ENCODE assay signal across 23 mouse cellular contexts in genomic region chr11:60902486-60902885, GRCm38 (mm10). TPM values are rescaled to one million over a fixed set of nuclear protein-coding genes. Genes with fewer than 3 reads are reported as not detected.
DNase-seq lines count a peak whose midpoint lies in the region; ATAC-seq and TF ChIP-seq lines count a peak whose summit lies in the region.
"Had no signal": no experiment of that assay in that cellular context is flagged by ENCODE, and none has a peak within 500 bp of the region (broad histone marks: within the 10 kb centered on the region; RNA-seq: fewer than 3 reads in every experiment).

No protein-coding gene starts in this region.

- H3K4me2 ChIP-seq in kidney, embryonic 14.5 days (replicated peaks; ENCODE audit: low read depth, low read length) = no peak overlapping the region
- H3K4me2 ChIP-seq in kidney, postnatal 0 days (ENCODE audit: low read length) = no peak overlapping the region
- H3K4me2 ChIP-seq in liver, postnatal 0 days (ENCODE audit: low read depth, low read length) = no peak overlapping the region
- H3K4me2 ChIP-seq: embryonic facial prominence, embryonic 12.5 days; hindbrain, embryonic 15.5 days; limb, embryonic 12.5 days; neural tube, embryonic 15.5 days had no signal

- no peak overlapping the region for H3K9ac ChIP-seq in kidney, embryonic 14.5 days (ENCODE audit: low read depth, low read length)
- no peak overlapping the region for H3K9ac ChIP-seq in kidney, postnatal 0 days (ENCODE audit: low read depth, low read length)
- no peak overlapping the region for H3K9ac ChIP-seq in liver, postnatal 0 days (replicated peaks)
- H3K9ac ChIP-seq: embryonic facial prominence, embryonic 12.5 days; hindbrain, embryonic 15.5 days; limb, embryonic 12.5 days; neural tube, embryonic 15.5 days had no signal

- 0 out of 2 replicates have a peak, but pooled peaks cover 4% of the 10 kb centered on the region for H3K4me1 ChIP-seq in kidney, embryonic 14.5 days (ENCODE audit: control insufficient read depth, insufficient read depth, low read length)
- no peaks in the 10 kb centered on the region for H3K4me1 ChIP-seq in kidney, postnatal 0 days (replicated peaks; ENCODE audit: insufficient read depth, low read length)
- H3K4me1 ChIP-seq in liver, postnatal 0 days (ENCODE audit: insufficient read depth) = no peaks in the 10 kb centered on the region
- H3K4me1 ChIP-seq: hindbrain, embryonic 15.5 days; neural tube, embryonic 15.5 days had no signal

- no peak overlapping the region for H3K27ac ChIP-seq in kidney, embryonic 14.5 days (ENCODE audit: low read depth, low read length)
- peak overlapping the region; percentile 36; the same call in 1 of the 2 replicates for H3K27ac ChIP-seq in kidney, postnatal 0 days
- no peak overlapping the region for H3K27ac ChIP-seq in liver, postnatal 0 days (ENCODE audit: low read depth)
- H3K27ac ChIP-seq: embryonic facial prominence, embryonic 12.5 days; hindbrain, embryonic 15.5 days; limb, embryonic 12.5 days; neural tube, embryonic 15.5 days had no signal

- H3K27me3 ChIP-seq in kidney, embryonic 14.5 days (ENCODE audit: control insufficient read depth, insufficient read depth, low read length) = no peaks in the 10 kb centered on the region
- no peaks in the 10 kb centered on the region for H3K27me3 ChIP-seq in kidney, postnatal 0 days (ENCODE audit: insufficient read depth, low read length)
- H3K27me3 ChIP-seq in liver, postnatal 0 days (ENCODE audit: insufficient read depth, low read length) = no peaks in the 10 kb centered on the region
- H3K27me3 ChIP-seq: embryonic facial prominence, embryonic 12.5 days; hindbrain, embryonic 15.5 days; neural tube, embryonic 15.5 days had no signal

- TF ChIP-seq EP300 in liver, postnatal 0 days (IDR thresholded peaks at IDR 0.05; ENCODE audit: low read depth) = no peak

- no peak for ATAC-seq in kidney, embryonic 14.5 days (ENCODE audit: low FRiP score, low TSS enrichment)
- ATAC-seq in erythroblast, adult 5-6 weeks (replicated peaks; ENCODE audit: low FRiP score, poor library complexity, severe bottlenecking) = 0 out of 2 replicates have a peak, but pooled peaks have one; percentile 24
- ATAC-seq in kidney, postnatal 0 days (replicated peaks; ENCODE audit: low FRiP score, low read depth) = peak; percentile 65
- ATAC-seq in liver, postnatal 0 days = peak; percentile 72; the same call in 1 of the 2 replicates
- ATAC-seq: forebrain, embryonic 14.5 days; intestine, embryonic 16.5 days had no signal

- no peaks in the 10 kb centered on the region for H3K9me3 ChIP-seq in kidney, embryonic 14.5 days (ENCODE audit: control insufficient read depth, low read length)
- H3K9me3 ChIP-seq in kidney, postnatal 0 days (replicated peaks; ENCODE audit: low read length) = no peaks in the 10 kb centered on the region
- H3K9me3 ChIP-seq in liver, postnatal 0 days (ENCODE audit: low read length) = no peaks in the 10 kb centered on the region
- H3K9me3 ChIP-seq: embryonic facial prominence, embryonic 12.5 days; hindbrain, embryonic 15.5 days; limb, embryonic 12.5 days; megakaryocyte, embryonic 14.5 days; neural tube, embryonic 15.5 days had no signal

- peak; percentile 88 for DNase-seq in kidney, adult 11 months
- DNase-seq in kidney, postnatal 0 days (ENCODE audit: low spot score) = no peak
- DNase-seq in liver, postnatal 0 days = no peak
- no peak for DNase-seq in right cerebral cortex, adult 18-20 months
- DNase-seq in adrenal gland, adult 2 months = no peak
- no peak for DNase-seq in layer of hippocampus, adult 9-11 months
- DNase-seq: B cell, adult 2 months; cerebellum, adult 18-20 months; cerebellum, postnatal 36 days; gastrocnemius, postnatal 25 days; heart, postnatal 4 days; lung, adult 2 months; midbrain, embryonic 14.5 days; right cerebral cortex, postnatal 14 days had no signal

- WGBS in kidney, embryonic 14.5 days = 53% methylated on average over 4 of the region's 4 CpGs
- WGBS in kidney, postnatal 0 days = 39% methylated on average over 4 of the region's 4 CpGs
- 67% methylated on average over 4 of the region's 4 CpGs for WGBS in liver, postnatal 0 days (ENCODE audit: insufficient replicate concordance)

- no peak for TF ChIP-seq CTCF in kidney, postnatal 0 days (IDR thresholded peaks at IDR 0.05; ENCODE audit: low read depth)
- no peak for TF ChIP-seq CTCF in liver, postnatal 0 days (IDR thresholded peaks at IDR 0.05; ENCODE audit: low read depth)

- H3K36me3 ChIP-seq in kidney, embryonic 14.5 days (ENCODE audit: control insufficient read depth, insufficient read depth, low read length) = peaks cover 24% of the 10 kb centered on the region
- H3K36me3 ChIP-seq in kidney, postnatal 0 days (ENCODE audit: insufficient read depth, low read length) = peaks cover 28% of the 10 kb centered on the region; the same call in 1 of the 2 replicates
- peaks cover 10% of the 10 kb centered on the region for H3K36me3 ChIP-seq in liver, postnatal 0 days (replicated peaks; ENCODE audit: insufficient read depth, low read length)

- no peak overlapping the region for H3K4me3 ChIP-seq in kidney, embryonic 14.5 days (ENCODE audit: low read length)
- no peak overlapping the region for H3K4me3 ChIP-seq in kidney, postnatal 0 days (replicated peaks; ENCODE audit: low read depth, low read length)
- H3K4me3 ChIP-seq in liver, postnatal 0 days (ENCODE audit: low read depth, low read length) = no peak overlapping the region
- H3K4me3 ChIP-seq: embryonic facial prominence, embryonic 12.5 days; hindbrain, embryonic 15.5 days; limb, embryonic 12.5 days; megakaryocyte, embryonic 14.5 days; neural tube, embryonic 15.5 days had no signal

RNA-seq across cellular contexts. Expression of gene Natd1, which starts 12.1 kb away (rescaled TPM):
- 15.7 and 25.0 TPM in 2 replicates for polyA plus RNA-seq in kidney, embryonic 14.5 days (2014; fragmentation: Nextera tagmentation; extraction: Ambion mirVana)
- total RNA-seq in erythroblast, adult 5-6 weeks (2015; ENCODE audit: low replicate concordance) = 6.1 and 7.1 TPM in 2 replicates
- total RNA-seq in erythroblast, adult 5-6 weeks (2017; ENCODE audit: low replicate concordance) = 2.4 and 4.5 TPM in 2 replicates
- 20.7 and 21.1 TPM in 2 replicates for polyA plus RNA-seq in kidney, postnatal 0 days (2015; fragmentation: Nextera tagmentation; extraction: Ambion mirVana)
- polyA plus RNA-seq in liver, postnatal 0 days (2015; fragmentation: Nextera tagmentation; extraction: Ambion mirVana) = 6.0 and 6.2 TPM in 2 replicates
- total RNA-seq in adrenal gland, adult 2 months (2021) = 10 to 100 TPM; 17.7 to 20.1 TPM
- 38.3 and 40.9 TPM in 2 replicates for polyA plus RNA-seq in adrenal gland, adult 2 months (2012; rRNA removed)

RNA-seq across cellular contexts. Expression of gene Tmem11, which starts 23.4 kb away (rescaled TPM):
- 72.8 and 72.9 TPM in 2 replicates for polyA plus RNA-seq in kidney, embryonic 14.5 days (2014; fragmentation: Nextera tagmentation; extraction: Ambion mirVana)
- 1.9 and 8.8 TPM in 2 replicates for total RNA-seq in erythroblast, adult 5-6 weeks (2015; ENCODE audit: low replicate concordance)
- 7.2 and 13.5 TPM in 2 replicates for total RNA-seq in erythroblast, adult 5-6 weeks (2017; ENCODE audit: low replicate concordance)
- polyA plus RNA-seq in kidney, postnatal 0 days (2015; fragmentation: Nextera tagmentation; extraction: Ambion mirVana) = 55.9 and 57.8 TPM in 2 replicates
- 26.7 and 28.8 TPM in 2 replicates for polyA plus RNA-seq in liver, postnatal 0 days (2015; fragmentation: Nextera tagmentation; extraction: Ambion mirVana)
- total RNA-seq in adrenal gland, adult 2 months (2021) = 10 to 100 TPM; 37.0 to 62.2 TPM
- polyA plus RNA-seq in adrenal gland, adult 2 months (2012; rRNA removed) = 74.9 and 88.3 TPM in 2 replicates

RNA-seq across cellular contexts. Expression of gene Map2k3, which starts 29.3 kb away (rescaled TPM):
- 69.0 and 106 TPM in 2 replicates for polyA plus RNA-seq in kidney, embryonic 14.5 days (2014; fragmentation: Nextera tagmentation; extraction: Ambion mirVana)
- 28.1 and 29.7 TPM in 2 replicates for total RNA-seq in erythroblast, adult 5-6 weeks (2015; ENCODE audit: low replicate concordance)
- 21.6 and 45.6 TPM in 2 replicates for total RNA-seq in erythroblast, adult 5-6 weeks (2017; ENCODE audit: low replicate concordance)
- polyA plus RNA-seq in kidney, postnatal 0 days (2015; fragmentation: Nextera tagmentation; extraction: Ambion mirVana) = 83.5 and 90.1 TPM in 2 replicates
- polyA plus RNA-seq in liver, postnatal 0 days (2015; fragmentation: Nextera tagmentation; extraction: Ambion mirVana) = 61.7 and 66.5 TPM in 2 replicates
- total RNA-seq in adrenal gland, adult 2 months (2021) = 100 to 1,000 TPM in 1 of 2 experiments, 10 to 100 TPM in 1; 91.3 to 101 TPM
- 110 and 145 TPM in 2 replicates for polyA plus RNA-seq in adrenal gland, adult 2 months (2012; rRNA removed)
